Mouse (Mus musculus) C2C12 (cell line): ENCODE measurements around the gene Creb3l1.

Source experiments
- CEBPB ChIP-seq: IDR thresholded peaks from one replicate; pipeline ENCODE4 v1.6.1; 2011; ENCODE audit warnings: low read depth, mild to moderate bottlenecking, control low read depth, moderate library complexity
- CTCF ChIP-seq: IDR thresholded peaks from one replicate; pipeline ENCODE4 v1.5.1; 2011; ENCODE audit not compliant: control insufficient read depth, insufficient read depth, insufficient read length
- MYOG ChIP-seq: IDR thresholded peaks from one replicate; pipeline ENCODE4 v1.6.1; 2011; ENCODE audit not compliant: control insufficient read depth, insufficient read length; ENCODE audit errors: extremely low read depth
- USF1 ChIP-seq: IDR thresholded peaks from one replicate; pipeline ENCODE4 v1.6.1; 2011; ENCODE audit warnings: low read depth, mild to moderate bottlenecking, control low read depth, moderate library complexity

DNA sequence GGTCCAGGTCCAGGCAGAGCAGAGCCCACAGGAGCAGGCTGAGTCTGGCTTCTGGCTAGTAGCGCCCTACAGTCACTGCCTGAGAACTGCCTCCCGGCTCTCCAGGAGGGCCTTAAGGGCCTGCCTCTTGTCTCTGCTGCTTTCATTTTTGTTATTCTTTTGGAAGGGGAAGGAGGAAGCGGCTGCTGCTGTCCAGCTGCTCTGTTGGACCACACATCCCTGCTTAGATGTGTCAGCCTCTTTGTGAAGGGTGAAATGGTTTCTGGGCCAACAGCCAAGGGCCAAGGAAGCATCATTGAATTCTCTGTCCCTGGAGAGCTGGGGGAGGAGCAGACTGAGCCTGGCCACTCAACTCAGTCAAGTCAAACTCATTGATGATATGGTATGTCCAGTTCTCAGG is 7.3 kb downstream of the Creb3l1 start:
- TF ChIP-seq CTCF: no peak
- no peak for TF ChIP-seq CEBPB
- no peak for TF ChIP-seq MYOG
- TF ChIP-seq USF1: no peak
